Mouse (Mus musculus) kidney, adult 2 months (tissue): ENCODE results near the gene Pla2g12a.

Source experiments
- CTCF ChIP-seq: fragments of 200-500 bp; conservative IDR thresholded peaks from 2 replicates; pipeline ENCODE4 v1.5.1; 2011; ENCODE audit warnings: low read depth, mild to moderate bottlenecking, control low read depth, low read length, moderate library complexity, mixed read lengths; ENCODE audit not compliant: insufficient read depth, insufficient read length
- POLR2A ChIP-seq: fragments of 200-500 bp; IDR thresholded peaks from one replicate; pipeline ENCODE4 v1.6.1; 2011; ENCODE audit warnings: low read depth, low read length, control low read depth

- no peak for TF ChIP-seq CTCF
- no peak for TF ChIP-seq POLR2A
Observed at GRCm38 (mm10) chr3:129923581-129923980, 45.2 kb downstream of the Pla2g12a start.
